48 mouse cellular contexts compared by ENCODE assay signal in the genomic region with DNA sequence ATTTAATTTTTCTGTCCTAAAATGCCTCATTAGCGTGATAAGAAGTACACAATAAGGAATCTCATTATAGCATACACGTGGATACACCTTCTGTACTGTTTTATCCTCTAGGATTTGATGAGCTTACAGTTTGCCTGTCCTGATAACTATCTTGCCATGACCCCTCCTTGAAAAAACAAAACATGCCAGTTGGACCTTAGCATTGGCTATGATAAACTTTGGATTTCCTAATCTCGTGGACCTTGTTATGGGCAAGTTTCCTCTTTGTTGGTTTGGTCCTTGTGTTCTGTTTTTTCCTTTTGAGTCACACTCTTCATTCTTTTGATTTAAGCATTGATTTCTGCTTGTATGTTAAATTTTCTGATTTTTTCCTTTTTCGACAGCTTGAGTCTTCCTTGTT. TPM values are rescaled to one million over a fixed set of nuclear protein-coding genes. Genes with fewer than 3 reads are reported as not detected.
"Had no signal": no experiment of that assay in that cellular context is flagged by ENCODE, and none has a peak within 500 bp of the region (broad histone marks: within the 10 kb centered on the region; RNA-seq: fewer than 3 reads in every experiment).

No protein-coding gene starts in this region.

- H3K9me3 ChIP-seq: heart, embryonic 10.5 days; heart, embryonic 12.5 days; heart, embryonic 13.5 days; heart, embryonic 15.5 days; hindbrain, embryonic 13.5 days; hindbrain, embryonic 15.5 days; intestine, embryonic 15.5 days; kidney, embryonic 15.5 days had no signal

- H3K4me1 ChIP-seq: heart, embryonic 10.5 days; heart, embryonic 12.5 days; heart, embryonic 13.5 days; heart, embryonic 15.5 days; hindbrain, embryonic 10.5 days; hindbrain, embryonic 12.5 days; hindbrain, embryonic 13.5 days; hindbrain, embryonic 15.5 days; intestine, embryonic 15.5 days; kidney, embryonic 15.5 days had no signal

- H3K9ac ChIP-seq: heart, embryonic 12.5 days; heart, embryonic 13.5 days; heart, embryonic 15.5 days; hindbrain, embryonic 12.5 days; hindbrain, embryonic 13.5 days; hindbrain, embryonic 14.5 days; hindbrain, embryonic 15.5 days; intestine, embryonic 15.5 days; kidney, embryonic 15.5 days had no signal

- ATAC-seq: hindbrain, embryonic 16.5 days; hindbrain, postnatal 0 days; inflammation-experienced regulatory T-cells, adult 6 months; intestine, embryonic 15.5 days; intestine, embryonic 16.5 days; intestine, postnatal 0 days had no signal

- DNase-seq: heart, postnatal 10 days; heart, postnatal 14 days; heart, postnatal 36 days; heart, postnatal 4 days; kidney, adult 11 months; kidney, adult 18-20 months; kidney, adult 2 months; kidney, adult 8-10 months; kidney, adult 9 months; kidney, postnatal 10 days; kidney, postnatal 14 days; kidney, postnatal 25 days; kidney, postnatal 36 days; kidney, postnatal 4 days; layer of hippocampus, adult 9-11 months; layer of hippocampus, postnatal 36 days had no signal

- H3K4me2 ChIP-seq: heart, embryonic 11.5 days; heart, embryonic 12.5 days; heart, embryonic 13.5 days; heart, embryonic 15.5 days; hindbrain, embryonic 12.5 days; hindbrain, embryonic 13.5 days; hindbrain, embryonic 14.5 days; hindbrain, embryonic 15.5 days; intestine, embryonic 15.5 days; kidney, embryonic 15.5 days had no signal

- H3K27ac ChIP-seq: heart, embryonic 10.5 days; heart, embryonic 13.5 days; heart, embryonic 15.5 days; hindbrain, embryonic 10.5 days; hindbrain, embryonic 12.5 days; hindbrain, embryonic 13.5 days; hindbrain, embryonic 14.5 days; hindbrain, embryonic 15.5 days; hindbrain, postnatal 0 days; intestine, embryonic 15.5 days; kidney, embryonic 15.5 days; kidney, postnatal 0 days; layer of hippocampus, adult 2 months had no signal

- H3K27me3 ChIP-seq: heart, embryonic 12.5 days; heart, embryonic 13.5 days; heart, embryonic 15.5 days; hindbrain, embryonic 12.5 days; hindbrain, embryonic 13.5 days; hindbrain, embryonic 15.5 days; intestine, embryonic 15.5 days; kidney, embryonic 15.5 days had no signal

- H3K4me3 ChIP-seq: heart, embryonic 10.5 days; heart, embryonic 12.5 days; heart, embryonic 13.5 days; heart, embryonic 15.5 days; hindbrain, embryonic 10.5 days; hindbrain, embryonic 12.5 days; hindbrain, embryonic 13.5 days; hindbrain, embryonic 15.5 days; intestine, embryonic 15.5 days; kidney, embryonic 15.5 days; layer of hippocampus, adult 2 months had no signal

- H3K36me3 ChIP-seq: heart, embryonic 10.5 days; heart, embryonic 12.5 days; heart, embryonic 13.5 days; heart, embryonic 15.5 days; hindbrain, embryonic 10.5 days; hindbrain, embryonic 12.5 days; hindbrain, embryonic 13.5 days; hindbrain, embryonic 15.5 days; intestine, embryonic 15.5 days; kidney, embryonic 15.5 days had no signal

RNA-seq across cellular contexts. Expression of gene Mug1, which starts 10.3 kb away (rescaled TPM):
- total RNA-seq: heart, adult 8-10 months; heart, postnatal 10 days; heart, postnatal 14 days; heart, postnatal 25 days; heart, postnatal 36 days; heart, postnatal 4 days; hematopoietic stem cell, adult 5-6 weeks; hindbrain, postnatal 0 days; layer of hippocampus, adult 18-20 months; layer of hippocampus, adult 2 months; layer of hippocampus, adult 8-10 months; layer of hippocampus, postnatal 10 days; layer of hippocampus, postnatal 14 days; layer of hippocampus, postnatal 25 days; layer of hippocampus, postnatal 36 days had no signal
- polyA plus RNA-seq: heart, embryonic 14.5 days; hindbrain, embryonic 10.5 days; hindbrain, embryonic 12.5 days; hindbrain, embryonic 13.5 days; hindbrain, embryonic 14.5 days; hindbrain, embryonic 15.5 days; hindbrain, embryonic 16.5 days; hindbrain, postnatal 0 days; inflammation-experienced regulatory T-cells, adult 6 months; intestine, embryonic 14.5 days; intestine, embryonic 15.5 days; intestine, embryonic 16.5 days; intestine, postnatal 0 days; kidney, adult 2 months; kidney, embryonic 14.5 days; kidney, embryonic 16.5 days; large intestine, adult 2 months had no signal
